Mouse (Mus musculus) cerebellum, adult 2 months (tissue): Measurements from ENCODE around the gene Gas7.
A peak's percentile ranks its signal among the peaks of the same experiment; 100 is the strongest.

Source experiments
- CTCF ChIP-seq: fragments of 200-500 bp; IDR thresholded peaks from 2 replicates; pipeline ENCODE4 v1.5.1; 2011; ENCODE audit warnings: low read depth, mild to moderate bottlenecking, control low read depth, low read length, moderate library complexity, borderline replicate concordance; ENCODE audit not compliant: insufficient read depth
- POLR2A ChIP-seq: fragments of 200-500 bp; IDR thresholded peaks from 2 replicates; pipeline ENCODE4 v1.6.1; 2011; ENCODE audit warnings: low read length, control low read depth, borderline replicate concordance; ENCODE audit not compliant: insufficient read depth

GRCm38 (mm10) chr11:67556360-67556759 is 101.1 kb downstream of the Gas7 start:
- no peak for TF ChIP-seq CTCF
- TF ChIP-seq POLR2A: 0 out of 2 replicates have a peak, but pooled peaks have one; percentile 24
